Mouse (Mus musculus): ENCODE measurements around the gene Ubtd2.

GRCm38 (mm10) chr11:32498757-32499535 lies 43.8 kb downstream of the Ubtd2 start:
- TF ChIP-seq CTCF (IDR thresholded peaks at IDR 0.05; ENCODE audit: insufficient read depth, low read length): no peak
- TF ChIP-seq POLR2A (IDR thresholded peaks at IDR 0.05; ENCODE audit: borderline replicate concordance, extremely low read depth, low read depth, low read length): no peak

Measured in lung, adult 2 months (tissue).